Mouse (Mus musculus) kidney, postnatal 25 days (tissue): ENCODE measurements at regions not wholly inside any gene's neighbourhood (a gene's known extent, or its start where the extent isn't known, plus 50 kb on each side); places are given as distances from the start of the nearest gene placed in this dataset.

Experiments used
- DNase-seq, 2 experiments: peaks; one replicate each; pipeline ENCODE4 v3.0.0; 2021; ENCODE audit warnings: mixed read lengths in 2 of 2

DNA sequence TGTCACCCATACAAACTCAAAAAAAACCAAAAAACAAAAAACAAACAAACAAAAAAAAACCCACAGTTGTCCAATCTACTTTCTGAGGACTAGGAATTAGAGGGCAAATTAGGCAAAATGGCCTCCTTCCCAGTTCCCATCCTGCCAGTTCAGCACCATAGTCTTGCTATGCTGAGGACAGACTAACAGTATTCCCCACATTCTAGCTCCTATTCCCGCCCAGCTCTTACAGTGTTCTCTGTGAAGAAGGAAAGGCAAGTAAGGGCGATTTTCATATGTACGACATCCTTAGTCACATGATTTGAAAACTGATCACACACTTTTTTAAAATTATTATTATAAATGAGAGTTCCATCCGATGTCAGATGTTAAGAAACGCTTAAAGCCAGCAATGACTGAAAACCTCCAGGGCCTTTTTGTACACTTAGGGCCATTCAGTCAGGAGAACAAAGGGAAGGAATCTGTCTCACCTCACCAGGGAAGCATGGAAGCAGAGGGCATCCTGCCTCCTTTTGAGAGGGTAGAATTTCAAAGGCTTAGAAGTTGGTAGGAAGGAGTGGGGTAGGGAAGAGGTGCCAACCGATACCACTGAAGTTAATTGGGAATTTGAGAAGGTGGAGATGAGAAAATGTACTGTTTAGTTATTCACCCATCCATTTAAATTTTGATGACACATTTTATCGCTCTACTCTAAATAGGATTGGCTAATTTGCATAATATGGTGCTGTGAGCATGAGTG is 70.1 kb upstream of the Lrig3 start:
- no peak for DNase-seq

- no peak for DNase-seq
These were observed 69.3 kb upstream of the Lrig3 start for GRCm38 (mm10) chr10:125896646-125897045.

- DNase-seq: no peak
These were observed 66.5 kb upstream of the Lrig3 start for GRCm38 (mm10) chr10:125899504-125899903.

DNA sequence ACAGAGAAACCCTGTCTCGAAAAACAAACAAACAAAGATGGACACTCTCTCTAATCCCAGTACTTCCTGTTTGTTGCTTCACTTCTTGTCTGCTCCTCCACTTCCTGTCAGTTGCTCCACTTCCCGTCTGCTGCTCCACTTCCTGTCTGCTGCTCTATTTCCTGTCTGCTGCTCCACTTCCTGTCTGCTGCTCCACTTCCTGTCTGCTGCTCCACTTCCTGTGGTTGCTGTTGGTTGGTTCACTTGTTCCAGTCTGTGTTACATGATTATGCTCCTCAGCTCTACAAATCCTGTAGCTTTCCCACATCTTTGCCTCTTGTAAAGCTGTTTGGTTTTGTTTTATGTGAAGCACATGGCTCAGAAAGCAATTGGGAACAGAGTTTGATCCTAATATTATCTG is 65.4 kb upstream of the Lrig3 start:
- DNase-seq: no peak

DNA sequence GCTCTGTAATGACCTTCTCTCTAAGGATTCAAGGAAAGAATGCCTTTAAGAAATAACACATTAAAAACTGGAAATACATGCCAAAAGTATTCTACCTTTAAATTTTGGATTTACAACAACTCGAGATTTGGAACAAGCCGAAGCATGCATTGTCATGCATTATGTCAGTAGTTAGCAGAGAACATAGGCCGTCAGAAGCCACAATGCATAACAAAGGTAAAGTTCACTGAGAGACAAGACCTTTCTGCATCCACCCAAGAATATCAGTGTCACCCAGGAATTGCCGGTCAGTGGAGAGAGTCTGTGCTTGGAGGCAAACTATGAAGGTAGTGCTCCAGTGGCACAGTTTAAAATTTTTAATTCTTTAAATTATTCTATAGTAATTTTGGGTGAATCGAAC is 63.3 kb upstream of the Lrig3 start:
- no peak for DNase-seq

DNA sequence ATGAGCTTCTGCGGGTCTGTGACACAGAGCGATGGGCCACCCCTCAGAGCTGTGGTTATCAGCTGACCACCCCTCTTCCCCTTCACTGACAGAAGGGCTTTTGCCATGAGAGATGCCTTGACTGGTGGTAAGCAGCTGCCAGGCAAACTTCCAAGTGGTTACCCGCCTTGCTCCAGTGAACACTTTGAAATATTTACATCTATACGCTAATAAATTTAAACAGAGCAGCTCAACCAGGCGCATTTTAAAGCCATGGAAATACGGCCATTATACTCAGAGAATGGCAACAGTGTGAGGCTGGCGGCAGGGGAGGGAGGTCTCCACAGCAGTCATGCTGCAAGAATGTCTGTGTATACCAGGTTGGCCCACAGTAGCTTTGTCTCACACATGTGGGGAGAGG is 53.8 kb upstream of the Lrig3 start:
- DNase-seq: no peak
